8 mouse cellular contexts compared by ENCODE assay signal in the genomic region with DNA sequence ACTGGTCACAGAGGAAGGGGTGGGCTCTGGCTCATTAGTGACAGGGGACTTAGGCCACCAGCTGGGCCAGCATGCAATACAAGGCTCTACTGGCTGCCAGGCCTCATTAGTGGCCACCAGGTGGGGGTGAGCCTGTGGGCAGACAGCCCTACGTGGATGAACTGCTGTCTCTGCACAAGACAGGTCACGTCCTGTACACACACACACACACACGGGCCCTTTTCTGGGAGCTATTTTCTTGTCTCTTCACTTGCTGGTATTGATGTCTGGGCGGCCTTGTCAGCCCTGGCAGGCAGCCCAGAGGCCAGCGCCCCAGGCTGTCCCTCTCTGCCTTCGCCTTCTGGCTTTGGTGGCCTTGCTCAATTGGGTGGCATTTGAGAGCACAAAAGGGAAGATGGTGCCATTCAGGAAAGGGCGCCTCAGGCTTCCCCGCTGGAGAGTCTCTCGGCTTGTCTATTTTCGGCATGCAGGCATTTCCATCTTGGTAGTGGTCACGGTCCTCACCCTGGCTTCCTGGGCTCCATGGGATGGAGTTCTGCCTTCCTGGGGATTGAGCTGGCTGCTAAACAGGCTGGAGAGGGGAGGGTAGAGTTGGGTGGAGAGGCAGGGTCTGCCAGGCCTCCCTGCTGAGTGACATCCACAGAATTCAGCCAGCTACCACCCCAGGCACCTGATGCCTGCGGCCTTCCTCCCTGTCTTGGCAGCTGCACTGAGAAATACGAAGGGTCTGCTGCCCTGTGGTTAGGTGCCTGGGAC. TPM values are rescaled to one million over a fixed set of nuclear protein-coding genes. Genes with fewer than 3 reads are reported as not detected.
DNase-seq lines count a peak whose midpoint lies in the region; ATAC-seq and TF ChIP-seq lines count a peak whose summit lies in the region.

No protein-coding gene starts in this region.

- no peaks in the 10 kb centered on the region for H3K9me3 ChIP-seq in lung, postnatal 0 days (ENCODE audit: low read length)
- H3K9me3 ChIP-seq in hindbrain, embryonic 10.5 days: no peaks in the 10 kb centered on the region
- no peaks in the 10 kb centered on the region for H3K9me3 ChIP-seq in stomach, postnatal 0 days (ENCODE audit: control insufficient read depth, low read length)
- H3K9me3 ChIP-seq in kidney, embryonic 14.5 days (ENCODE audit: control insufficient read depth, low read length): no peaks in the 10 kb centered on the region; the same call in 1 of the 2 replicates
- no peaks in the 10 kb centered on the region for H3K9me3 ChIP-seq in liver, embryonic 12.5 days (replicated peaks)

- H3K36me3 ChIP-seq in lung, postnatal 0 days (ENCODE audit: insufficient read depth, low read length): no peaks in the 10 kb centered on the region
- H3K36me3 ChIP-seq in hindbrain, embryonic 10.5 days: no peaks in the 10 kb centered on the region
- no peaks in the 10 kb centered on the region for H3K36me3 ChIP-seq in stomach, postnatal 0 days (ENCODE audit: control insufficient read depth, insufficient read depth, low read length)
- H3K36me3 ChIP-seq in kidney, embryonic 14.5 days (ENCODE audit: control insufficient read depth, insufficient read depth, low read length): no peaks in the 10 kb centered on the region
- no peaks in the 10 kb centered on the region for H3K36me3 ChIP-seq in liver, embryonic 12.5 days

- ATAC-seq in lung, postnatal 0 days: peak; percentile 6; the same call in 1 of the 2 replicates
- ATAC-seq in stomach, postnatal 0 days (ENCODE audit: low FRiP score, low TSS enrichment): no peak
- no peak; the same call in 1 of the 2 replicates for ATAC-seq in kidney, embryonic 14.5 days (ENCODE audit: low FRiP score, low TSS enrichment)
- ATAC-seq in liver, embryonic 12.5 days: no peak

- H3K4me1 ChIP-seq in lung, postnatal 0 days (ENCODE audit: insufficient read depth, low read depth, low read length): no peaks in the 10 kb centered on the region
- peaks cover 38% of the 10 kb centered on the region for H3K4me1 ChIP-seq in hindbrain, embryonic 10.5 days (replicated peaks)
- H3K4me1 ChIP-seq in stomach, postnatal 0 days (replicated peaks; ENCODE audit: control insufficient read depth, insufficient read depth): no peaks in the 10 kb centered on the region
- H3K4me1 ChIP-seq in kidney, embryonic 14.5 days (ENCODE audit: control insufficient read depth, insufficient read depth, low read length): 0 out of 2 replicates have a peak, but pooled peaks cover 5% of the 10 kb centered on the region
- H3K4me1 ChIP-seq in liver, embryonic 12.5 days: peaks cover 29% of the 10 kb centered on the region

- H3K27me3 ChIP-seq in lung, postnatal 0 days (replicated peaks; ENCODE audit: insufficient read depth, low read length): no peaks in the 10 kb centered on the region
- no peaks in the 10 kb centered on the region for H3K27me3 ChIP-seq in hindbrain, embryonic 10.5 days (ENCODE audit: insufficient read depth, poor library complexity, severe bottlenecking)
- H3K27me3 ChIP-seq in stomach, postnatal 0 days (ENCODE audit: control insufficient read depth, insufficient read depth, low read length): no peaks in the 10 kb centered on the region
- peaks cover 3% of the 10 kb centered on the region; the same call in 1 of the 2 replicates for H3K27me3 ChIP-seq in kidney, embryonic 14.5 days (ENCODE audit: control insufficient read depth, insufficient read depth, low read length)
- H3K27me3 ChIP-seq in liver, embryonic 12.5 days (replicated peaks): peaks cover 1% of the 10 kb centered on the region; the same call in 1 of the 2 replicates

- H3K27ac ChIP-seq in lung, postnatal 0 days (ENCODE audit: low read length): no peak overlapping the region
- H3K27ac ChIP-seq in hindbrain, embryonic 10.5 days: peak overlapping the region; percentile 81
- no peak overlapping the region for H3K27ac ChIP-seq in stomach, postnatal 0 days (replicated peaks)
- H3K27ac ChIP-seq in kidney, embryonic 14.5 days (ENCODE audit: low read depth, low read length): no peak overlapping the region
- H3K27ac ChIP-seq in liver, embryonic 12.5 days: no peak overlapping the region

- no peak for TF ChIP-seq CTCF in lung, postnatal 0 days (IDR thresholded peaks at IDR 0.05)
- TF ChIP-seq CTCF in stomach, postnatal 0 days (IDR thresholded peaks at IDR 0.05; ENCODE audit: low read depth): peak; percentile 9; the same call in 1 of the 2 replicates

- 52% methylated on average over 13 of the region's 13 CpGs for WGBS in lung, postnatal 0 days
- WGBS in hindbrain, embryonic 10.5 days: 41% methylated on average over 13 of the region's 13 CpGs
- 52% methylated on average over 13 of the region's 13 CpGs for WGBS in stomach, postnatal 0 days
- 72% methylated on average over 13 of the region's 13 CpGs for WGBS in kidney, embryonic 14.5 days
- WGBS in liver, embryonic 12.5 days (ENCODE audit: insufficient replicate concordance): 71% methylated on average over 13 of the region's 13 CpGs

- no peak for TF ChIP-seq EP300 in lung, postnatal 0 days (IDR thresholded peaks at IDR 0.05)
- TF ChIP-seq EP300 in stomach, postnatal 0 days (optimal IDR thresholded peaks at IDR 0.05): no peak

- H3K9ac ChIP-seq in lung, postnatal 0 days (replicated peaks; ENCODE audit: low read depth): no peak overlapping the region
- H3K9ac ChIP-seq in stomach, postnatal 0 days (ENCODE audit: low read length): no peak overlapping the region
- H3K9ac ChIP-seq in kidney, embryonic 14.5 days (ENCODE audit: low read depth, low read length): no peak overlapping the region
- H3K9ac ChIP-seq in liver, embryonic 12.5 days: no peak overlapping the region

- no peak for DNase-seq in lung, postnatal 0 days (ENCODE audit: low spot score)
- no peak for DNase-seq in lung, postnatal 10 days
- peak; percentile 79 for DNase-seq in cerebellum, adult 9-11 months
- peak; percentile 41 for DNase-seq in hindbrain, embryonic 10.5 days (ENCODE audit: low spot score)
- no peak for DNase-seq in stomach, postnatal 0 days (ENCODE audit: low spot score)
- DNase-seq in urinary bladder, postnatal 25 days (ENCODE audit: low spot score): no peak

- H3K4me2 ChIP-seq in lung, postnatal 0 days (replicated peaks; ENCODE audit: low read depth, low read length): no peak overlapping the region
- no peak overlapping the region for H3K4me2 ChIP-seq in stomach, postnatal 0 days (replicated peaks; ENCODE audit: low read depth)
- no peak overlapping the region for H3K4me2 ChIP-seq in kidney, embryonic 14.5 days (replicated peaks; ENCODE audit: low read depth, low read length)
- H3K4me2 ChIP-seq in liver, embryonic 12.5 days: no peak overlapping the region

- no peak overlapping the region for H3K4me3 ChIP-seq in lung, postnatal 0 days (ENCODE audit: low read depth, low read length)
- no peak overlapping the region for H3K4me3 ChIP-seq in hindbrain, embryonic 10.5 days
- no peak overlapping the region for H3K4me3 ChIP-seq in stomach, postnatal 0 days (ENCODE audit: low read depth, low read length)
- H3K4me3 ChIP-seq in kidney, embryonic 14.5 days (ENCODE audit: low read length): no peak overlapping the region
- no peak overlapping the region for H3K4me3 ChIP-seq in liver, embryonic 12.5 days

RNA-seq across cellular contexts. Expression of a gene that starts 13.8 kb away (rescaled TPM):
- 4.1 and 4.9 TPM in 2 replicates for polyA plus RNA-seq in lung, postnatal 0 days (2015; fragmentation: Nextera tagmentation; extraction: Ambion mirVana)
- polyA plus RNA-seq in hindbrain, embryonic 10.5 days (2016; fragmentation: Nextera tagmentation; extraction: Ambion mirVana): 16.4 and 16.8 TPM in 2 replicates
- polyA plus RNA-seq in stomach, postnatal 0 days (2015; fragmentation: Nextera tagmentation; extraction: Ambion mirVana): 7.6 and 8.6 TPM in 2 replicates
- polyA plus RNA-seq in kidney, embryonic 14.5 days (2014; fragmentation: Nextera tagmentation; extraction: Ambion mirVana): 14.8 and 17.5 TPM in 2 replicates
- 9.8 and 10.8 TPM in 2 replicates for polyA plus RNA-seq in liver, embryonic 12.5 days (2016; fragmentation: Nextera tagmentation; extraction: Ambion mirVana)

Comparison
In these comparisons a context has a peak if more than half of its experiments do, and no peak if none do; other contexts are left out.
1. DNase-seq: peak in cerebellum, adult 9-11 months (single experiment) and hindbrain, embryonic 10.5 days (single experiment); none in lung, postnatal 0 days (single experiment), lung, postnatal 10 days (single experiment), stomach, postnatal 0 days (single experiment) and urinary bladder, postnatal 25 days (single experiment).